Mouse (Mus musculus): ENCODE results near the gene Nmnat2.
A peak's percentile ranks its signal among the peaks of the same experiment; 100 is the strongest.
"Not testable (repeated sequence)": the region's sequence is repeated elsewhere in the genome, so short reads cannot be mapped to it uniquely, and the experiment has no call there.

The Nmnat2 gene

DNA sequence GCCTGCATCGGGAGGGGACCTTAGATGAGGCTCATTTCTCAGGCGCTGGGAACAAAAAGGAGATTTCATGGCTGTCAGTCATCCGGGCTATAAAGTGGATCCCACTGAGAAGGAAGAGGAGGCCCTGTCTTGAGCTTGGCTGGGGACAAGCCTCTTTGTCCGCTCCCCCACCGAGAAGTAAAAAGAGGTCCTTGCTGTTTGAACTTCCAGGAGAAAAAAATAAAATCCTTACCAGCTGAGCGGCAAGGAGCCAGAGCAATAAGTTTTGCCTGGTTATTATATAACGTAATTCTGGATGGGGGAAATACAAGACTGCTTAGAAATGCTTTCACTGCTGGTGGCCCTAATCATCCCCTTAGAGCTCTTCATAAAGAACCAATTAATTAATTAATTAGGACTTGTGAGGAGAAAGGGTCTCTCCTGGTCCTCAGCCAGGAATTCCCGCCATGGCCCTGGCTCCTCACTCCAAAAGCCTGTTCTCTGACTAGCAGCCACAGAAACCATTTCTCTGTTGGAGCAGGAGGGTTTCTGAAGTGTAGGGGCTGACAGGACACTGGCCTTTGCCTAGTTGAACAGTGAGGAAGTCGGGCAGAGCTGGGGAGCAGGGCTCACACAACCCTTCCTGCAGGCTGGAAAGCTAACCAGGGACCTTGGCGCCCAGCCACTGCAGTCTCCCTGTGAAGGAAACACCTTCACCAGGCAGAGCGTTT, 99.5 kb downstream of the Nmnat2 start:
- peak; percentile 81 for DNase-seq (ENCODE audit: low read depth, low spot score)

DNA sequence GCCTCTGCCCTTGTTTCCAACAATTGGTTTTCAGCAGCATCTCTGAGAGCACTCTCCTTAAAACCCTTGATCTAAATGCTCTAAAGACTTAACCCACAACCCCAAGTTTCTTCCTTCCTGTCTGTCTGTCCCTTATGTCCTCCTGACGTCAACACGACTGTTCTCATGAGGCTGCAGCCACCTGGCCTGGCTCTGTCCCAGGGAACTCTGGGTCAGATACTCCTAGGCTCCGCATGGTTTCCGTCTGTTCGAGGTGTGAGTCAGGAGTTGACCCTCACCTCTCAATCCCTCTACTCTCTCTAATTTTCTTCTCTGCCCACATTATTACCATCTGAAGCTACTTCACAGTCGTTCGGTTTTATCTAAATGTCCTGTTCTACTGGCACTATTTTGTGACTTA, 103.5 kb downstream of the Nmnat2 start:
- DNase-seq (ENCODE audit: low read depth, low spot score): no peak

DNA sequence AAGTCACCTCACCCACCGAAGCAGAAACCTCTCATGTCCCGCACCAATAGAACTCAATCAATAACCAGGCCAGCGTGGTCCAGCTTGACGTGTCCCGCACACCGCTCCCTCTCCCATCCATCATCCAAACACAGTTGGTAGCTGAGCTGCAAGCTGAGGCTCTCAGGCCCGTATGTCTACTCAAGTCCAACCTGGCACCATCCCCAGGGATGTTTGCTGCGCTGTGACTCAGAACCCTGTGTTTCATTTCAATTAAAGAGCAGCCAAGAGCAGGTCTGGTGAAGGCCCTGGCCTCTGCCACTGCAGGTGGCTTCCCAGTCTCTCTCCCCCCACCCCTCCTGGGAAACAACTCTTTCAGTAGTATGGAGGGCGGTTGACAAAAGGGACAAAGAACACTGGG, 104.8 kb downstream of the Nmnat2 start:
- DNase-seq (ENCODE audit: low read depth, low spot score): no peak

DNA sequence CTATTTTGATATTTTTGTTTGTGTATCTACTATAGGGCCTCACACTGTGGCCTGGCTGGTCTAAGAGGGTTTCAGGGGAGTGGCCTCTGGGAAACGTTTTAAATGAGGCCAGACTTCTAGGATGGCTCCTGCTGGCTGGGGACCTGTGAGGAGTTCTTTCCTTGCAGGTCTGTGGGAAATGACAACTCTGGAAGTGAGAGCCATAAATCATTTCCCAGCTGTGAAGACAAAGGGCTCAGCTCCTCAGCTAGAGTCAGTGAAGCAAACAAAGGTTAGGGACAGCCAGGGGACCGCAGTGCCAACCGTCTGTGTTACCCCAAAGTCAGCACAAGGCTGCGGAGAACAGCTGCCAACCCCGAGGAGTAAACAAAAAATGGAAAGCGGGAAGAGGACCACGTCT, 107.8 kb downstream of the Nmnat2 start:
- peak; percentile 76 for DNase-seq (ENCODE audit: low read depth, low spot score)

DNA sequence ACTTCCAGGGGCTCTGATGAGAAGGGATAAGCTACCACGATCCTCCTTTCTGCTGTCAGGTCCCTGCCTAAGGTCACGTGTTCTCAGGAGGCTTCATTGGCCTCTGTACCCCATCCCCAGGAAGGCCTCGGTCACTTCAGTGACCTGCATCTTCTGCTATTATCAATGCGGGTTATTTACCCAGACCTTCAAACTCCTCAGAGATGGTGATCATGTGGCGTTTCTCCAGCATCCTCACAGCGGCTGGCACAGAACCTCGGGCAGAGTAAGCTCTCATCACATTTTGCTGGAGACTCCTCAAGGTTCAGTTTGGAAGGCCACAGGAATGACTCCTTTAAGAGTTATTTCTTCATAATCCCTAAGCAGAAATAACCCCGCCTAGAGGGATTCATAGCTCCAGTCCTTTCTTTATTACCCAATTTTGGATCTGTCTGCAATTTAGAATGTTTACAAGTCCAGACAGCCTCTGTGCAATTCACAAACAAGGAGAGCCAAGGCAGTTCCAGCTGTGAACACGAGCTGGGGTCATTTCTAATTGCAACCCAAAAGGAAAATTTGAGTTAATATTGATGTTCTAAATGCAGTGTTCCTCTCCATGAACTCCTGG, 110.1 kb downstream of the Nmnat2 start:
- DNase-seq (ENCODE audit: low read depth, low spot score): no peak

DNA sequence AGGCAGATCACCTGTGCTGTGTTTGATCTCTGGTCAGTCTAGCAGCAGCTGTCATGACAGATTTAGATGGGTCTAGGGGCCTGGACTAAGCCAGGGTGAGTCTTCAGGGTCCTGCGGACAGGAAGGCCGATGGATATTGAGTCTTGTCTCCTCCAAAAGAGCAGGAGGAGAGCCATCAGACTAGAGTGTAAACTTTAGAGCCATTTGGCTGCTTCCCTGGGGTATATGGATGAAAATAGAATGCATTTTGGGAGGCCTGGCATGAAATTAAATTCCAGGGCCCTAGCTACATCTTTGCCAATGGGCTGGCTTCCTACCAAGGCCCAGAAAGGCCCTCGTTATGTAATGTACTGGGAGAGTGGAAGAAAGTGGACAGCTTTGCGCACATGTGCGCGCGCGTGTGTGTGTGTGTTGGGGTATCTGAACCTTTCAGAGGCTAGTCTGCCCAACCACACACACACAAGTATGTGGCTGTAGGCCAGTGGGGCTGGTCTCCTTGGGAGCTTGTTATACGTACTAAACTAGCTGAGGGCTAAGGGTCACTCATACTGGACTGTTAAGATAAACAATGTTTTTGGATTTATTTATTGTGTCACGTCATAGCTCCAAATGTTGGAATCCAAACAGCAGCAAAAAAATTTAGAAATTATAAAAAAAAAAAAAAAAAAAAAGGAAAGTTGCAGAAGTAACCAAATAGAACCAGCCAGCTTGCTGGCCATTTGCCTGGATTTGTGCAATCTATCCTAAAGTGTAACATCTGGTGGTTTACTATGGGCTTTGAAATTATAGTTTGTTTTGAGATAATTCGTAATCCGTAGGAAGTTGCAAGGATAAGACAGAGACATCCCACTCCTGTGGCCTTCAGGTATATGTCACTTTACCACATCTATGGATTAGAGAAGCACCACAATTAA, 110.9 kb downstream of the Nmnat2 start:
- no peak for DNase-seq (ENCODE audit: low read depth, low spot score)

DNA sequence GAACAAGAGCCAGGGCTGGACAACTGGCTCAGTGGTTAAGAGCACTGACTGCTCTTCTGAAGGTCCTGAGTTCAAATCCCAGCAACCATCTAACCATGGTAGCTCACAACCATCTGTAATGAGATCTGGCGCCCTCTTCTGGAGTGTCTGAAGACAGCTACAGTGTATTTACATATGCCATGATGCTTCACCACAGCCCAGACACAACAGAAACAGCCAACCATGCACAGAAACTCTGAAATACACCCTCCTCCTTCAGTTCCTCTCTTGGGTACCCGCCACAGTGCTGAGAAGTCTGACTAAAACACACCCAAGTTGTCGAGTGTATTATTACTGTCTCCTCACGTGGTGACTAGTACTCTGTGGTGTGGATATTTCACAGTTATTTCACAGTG, 111.6 kb downstream of the Nmnat2 start:
- no peak for DNase-seq (ENCODE audit: low read depth, low spot score)

DNA sequence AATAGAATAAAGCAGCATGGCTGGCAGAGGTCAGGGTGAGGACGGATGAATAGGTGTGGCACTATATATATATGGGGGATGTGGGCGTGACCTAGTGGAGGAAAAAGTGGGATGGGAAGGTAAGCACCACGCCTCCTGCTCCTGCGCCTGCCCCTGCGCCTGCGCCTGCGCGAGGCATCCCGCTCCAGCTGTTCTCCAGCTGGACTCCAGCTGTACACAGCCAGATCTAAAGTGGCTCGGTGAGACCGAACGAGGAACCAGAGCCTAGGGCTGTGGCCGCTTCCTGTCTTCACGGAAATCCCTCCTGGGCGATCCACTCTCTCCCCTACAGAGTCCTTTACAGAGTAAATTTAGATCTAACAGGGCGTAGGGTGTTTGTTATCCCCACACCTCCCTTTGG, 116.8 kb downstream of the Nmnat2 start:
- DNase-seq (ENCODE audit: low read depth, low spot score): peak; percentile 58

DNA sequence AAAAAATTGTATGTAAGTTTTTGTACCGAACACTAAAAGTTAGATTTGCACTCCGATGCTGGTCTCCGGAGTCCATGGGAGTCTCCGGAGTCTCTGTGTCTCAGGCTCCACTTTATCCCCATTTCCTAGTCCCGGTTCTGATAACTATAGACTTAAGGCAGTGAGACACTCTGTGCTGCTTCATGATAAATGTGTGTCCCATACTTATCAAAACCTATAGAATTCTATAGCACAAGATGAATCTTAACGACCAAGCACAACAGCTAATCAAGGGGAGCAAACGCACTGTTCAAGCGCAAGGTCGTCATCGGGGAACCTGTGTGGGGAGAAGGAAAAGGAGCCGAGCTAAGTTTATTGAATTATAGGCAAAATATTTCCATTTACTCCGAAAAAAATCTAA, 117.2 kb downstream of the Nmnat2 start:
- DNase-seq (ENCODE audit: low read depth, low spot score): no peak

DNA sequence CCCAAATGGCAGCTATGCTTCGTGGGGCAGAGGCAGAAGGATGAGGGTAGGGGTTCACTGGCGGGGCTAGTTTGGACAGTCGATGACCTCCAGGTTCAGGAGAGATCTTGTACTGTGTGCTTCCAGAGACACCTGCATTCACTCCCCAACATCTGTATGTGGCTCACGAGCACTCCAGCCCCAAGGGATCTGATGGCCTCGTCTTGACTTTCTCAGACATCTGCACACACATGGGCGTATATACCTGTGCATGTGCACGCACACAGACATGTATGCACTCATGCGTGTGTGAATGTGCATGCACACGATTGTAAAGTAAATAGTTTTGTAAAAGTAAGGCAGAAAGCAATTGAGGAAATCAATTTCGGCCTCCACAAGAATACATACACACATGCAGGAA, 117.9 kb downstream of the Nmnat2 start:
- DNase-seq (ENCODE audit: low read depth, low spot score): no peak

DNA sequence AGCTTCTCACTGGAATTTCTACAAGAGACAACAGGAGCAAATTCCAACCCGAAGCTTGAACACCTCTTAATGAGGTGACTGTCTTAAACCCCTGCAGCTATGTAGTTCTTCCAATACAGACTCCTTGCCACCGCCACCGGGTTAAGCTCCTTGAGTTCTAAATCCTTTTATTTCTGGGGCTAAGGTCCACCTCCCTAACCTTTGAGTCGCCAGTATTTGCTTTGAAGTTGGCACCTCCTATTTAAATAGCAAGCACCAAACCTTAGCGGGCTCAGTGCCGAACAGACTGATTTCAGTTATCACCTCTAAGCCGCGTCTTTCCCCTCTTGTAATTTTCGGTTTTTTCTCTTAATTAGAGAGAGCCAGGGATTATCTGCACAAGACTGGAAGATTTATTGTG, 118.6 kb downstream of the Nmnat2 start:
- no peak for DNase-seq (ENCODE audit: low read depth, low spot score)

DNA sequence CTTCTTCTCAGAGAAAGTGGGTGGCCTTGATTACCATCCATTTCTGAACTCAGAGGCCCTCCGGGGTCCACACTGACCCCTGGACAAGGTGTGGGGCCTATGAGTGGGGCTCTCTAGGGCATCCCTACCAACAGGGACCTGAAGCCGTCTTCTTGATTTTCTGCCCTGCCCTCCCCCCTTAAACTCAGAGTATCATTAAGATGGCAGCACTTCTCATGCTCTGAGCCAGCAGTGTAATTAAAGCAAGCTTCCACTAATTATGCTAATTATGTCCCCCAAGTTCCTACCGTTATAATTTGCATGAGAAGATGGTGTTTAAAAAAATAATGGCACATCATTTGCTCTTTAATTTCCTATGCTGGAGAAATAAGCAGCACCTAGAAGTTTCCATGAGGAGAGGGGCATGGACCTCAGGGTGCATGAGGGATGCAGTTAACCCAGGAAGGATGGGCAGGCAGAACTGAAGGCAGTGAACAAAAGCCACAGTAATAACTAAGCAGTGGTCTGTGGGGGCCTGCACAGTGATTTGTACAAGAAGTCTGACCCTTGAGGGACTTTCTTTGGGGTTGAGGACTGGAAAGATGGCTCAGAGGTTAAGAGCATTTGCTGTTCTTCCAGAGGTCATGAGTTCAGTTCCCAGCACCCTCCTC, 120.4 kb downstream of the Nmnat2 start:
- DNase-seq (ENCODE audit: low read depth, low spot score): no peak

DNA sequence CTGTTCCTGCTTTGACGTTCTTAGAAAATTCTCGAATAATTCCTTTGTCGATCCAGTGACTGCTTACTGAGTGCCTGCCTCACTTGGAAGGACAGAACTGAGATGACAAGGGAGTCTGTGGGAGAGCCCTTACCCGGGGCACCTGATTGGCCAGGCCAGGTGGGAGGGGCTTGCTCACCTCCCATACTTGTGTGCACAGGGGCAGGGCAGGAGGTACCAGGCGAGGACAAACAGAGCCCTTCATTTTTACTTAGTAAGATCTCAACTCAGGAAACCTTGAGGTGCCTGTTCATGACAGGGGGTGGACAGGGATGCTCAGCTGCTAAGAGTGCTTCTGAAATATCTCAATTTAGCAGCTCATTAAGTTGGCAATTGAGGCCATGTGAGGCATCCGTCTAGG, 121.2 kb downstream of the Nmnat2 start:
- DNase-seq (ENCODE audit: low read depth, low spot score): no peak

DNA sequence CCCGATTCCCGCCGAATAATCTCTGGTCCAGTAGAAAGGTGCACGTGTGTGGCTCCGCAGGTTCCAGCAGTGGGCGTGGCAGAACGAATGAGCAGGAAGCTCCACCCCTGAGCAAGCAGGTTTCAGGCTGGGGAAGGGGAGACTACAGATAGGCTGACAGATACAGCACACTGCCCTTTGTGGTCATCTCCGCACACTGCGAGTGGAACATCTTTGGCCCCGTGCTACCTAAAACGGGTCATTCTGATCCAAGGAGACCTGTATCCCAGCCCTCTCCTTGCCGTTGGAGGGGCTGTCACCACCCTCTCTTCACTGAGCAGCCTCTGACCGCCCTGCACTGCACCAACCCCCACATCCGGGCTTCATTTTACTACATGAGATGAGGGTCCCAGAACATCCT, 128.4 kb downstream of the Nmnat2 start:
- DNase-seq (ENCODE audit: low read depth, low spot score): not testable (repeated sequence)

DNA sequence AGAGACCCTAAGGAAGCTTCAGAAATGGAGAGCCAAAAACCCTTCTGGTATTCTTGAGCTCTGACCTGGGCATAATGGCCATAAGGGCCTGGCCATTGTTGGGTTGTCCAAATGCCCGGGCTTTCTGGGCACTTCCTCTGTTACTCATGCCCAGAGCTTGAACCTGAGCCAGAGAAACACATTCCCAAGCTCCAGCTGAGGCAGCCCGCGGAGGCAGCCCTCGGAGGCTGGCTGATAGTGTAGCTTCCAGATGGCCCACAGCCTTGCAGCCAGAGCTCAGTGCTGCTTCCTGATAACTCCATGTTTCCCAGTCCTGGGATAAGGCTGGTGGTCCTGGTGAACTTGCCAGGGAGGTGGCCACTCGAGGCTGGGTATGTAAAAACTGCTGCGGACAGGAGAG, 129.4 kb downstream of the Nmnat2 start:
- DNase-seq (ENCODE audit: low read depth, low spot score): no peak

DNA sequence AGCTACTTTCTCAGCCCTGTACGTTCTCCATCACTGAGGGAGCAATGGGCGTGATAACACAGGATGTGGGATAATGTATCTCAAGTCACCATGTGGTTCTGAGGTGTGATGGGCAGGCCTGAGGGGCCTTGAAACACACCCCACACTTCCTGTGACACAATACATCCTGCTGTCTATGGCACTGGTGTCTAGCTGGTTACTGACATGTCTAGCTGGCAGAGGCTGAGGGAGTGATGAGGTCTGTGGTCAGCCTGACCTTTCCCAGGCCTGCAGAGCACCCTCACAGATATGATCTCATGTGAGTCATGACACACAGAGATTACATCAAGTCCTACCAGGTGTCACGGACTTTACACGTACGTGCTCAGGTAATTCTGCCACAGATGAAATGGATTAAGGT, 130.4 kb downstream of the Nmnat2 start:
- DNase-seq (ENCODE audit: low read depth, low spot score): no peak

DNA sequence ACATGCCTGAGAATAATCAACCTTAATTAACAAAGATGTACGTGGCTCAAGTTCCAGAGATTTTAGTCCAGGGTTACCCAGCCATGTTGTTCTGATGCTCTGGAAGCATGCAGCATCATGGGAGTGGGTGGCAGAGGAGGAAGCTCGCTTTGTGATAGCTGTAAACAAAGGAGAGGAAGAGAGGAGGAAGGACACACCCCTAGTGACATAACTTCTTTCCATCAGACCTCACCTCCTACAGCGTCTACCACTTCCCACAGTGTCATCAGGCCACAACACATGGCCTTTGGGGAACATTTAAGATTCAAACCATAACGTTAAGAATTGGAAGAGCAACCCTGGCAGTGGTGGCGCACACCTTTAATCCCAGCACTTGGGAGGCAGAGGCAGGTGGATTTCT, 133.0 kb downstream of the Nmnat2 start:
- no peak for DNase-seq (ENCODE audit: low read depth, low spot score)

DNA sequence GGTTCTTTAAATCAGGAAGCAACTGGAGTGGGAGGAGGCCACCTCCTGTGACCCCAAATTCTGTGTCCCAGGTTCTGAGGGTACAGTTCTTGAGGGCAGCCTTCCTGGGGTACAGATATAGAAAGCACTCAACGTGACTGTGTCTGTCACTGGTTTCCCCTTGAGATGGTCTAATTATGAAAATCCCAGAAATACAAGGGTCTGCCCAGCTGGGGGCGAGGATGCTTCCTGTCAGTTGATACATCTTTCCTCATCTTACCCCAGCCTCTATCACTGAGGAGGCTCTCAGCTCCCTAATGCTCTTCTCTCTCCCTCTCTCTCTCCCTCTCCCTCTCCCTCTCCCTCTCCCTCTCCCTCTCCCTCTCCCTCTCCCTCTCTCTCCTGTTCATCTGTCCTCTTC, 135.3 kb downstream of the Nmnat2 start:
- no peak for DNase-seq (ENCODE audit: low read depth, low spot score)

DNA sequence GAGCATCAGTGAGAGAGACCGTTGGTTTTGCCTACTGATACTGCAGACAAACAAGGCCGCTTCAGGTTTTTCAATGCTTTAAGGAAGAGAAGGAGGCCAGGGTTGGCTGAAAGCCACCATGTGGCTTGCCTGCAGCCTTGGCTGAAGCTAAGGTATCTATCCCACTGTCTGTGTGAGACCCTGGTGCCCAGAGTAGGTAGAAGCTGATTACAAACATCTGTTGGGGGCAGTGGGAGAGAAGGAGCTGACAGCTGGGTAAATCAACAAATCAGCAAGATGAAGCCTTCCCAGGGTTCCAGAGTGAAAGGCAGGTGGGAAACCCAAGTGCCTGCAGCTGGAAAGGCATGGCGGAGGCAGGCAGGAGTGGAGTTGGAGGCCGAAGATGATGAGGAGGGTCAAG, 136.0 kb downstream of the Nmnat2 start:
- DNase-seq (ENCODE audit: low read depth, low spot score): no peak

DNA sequence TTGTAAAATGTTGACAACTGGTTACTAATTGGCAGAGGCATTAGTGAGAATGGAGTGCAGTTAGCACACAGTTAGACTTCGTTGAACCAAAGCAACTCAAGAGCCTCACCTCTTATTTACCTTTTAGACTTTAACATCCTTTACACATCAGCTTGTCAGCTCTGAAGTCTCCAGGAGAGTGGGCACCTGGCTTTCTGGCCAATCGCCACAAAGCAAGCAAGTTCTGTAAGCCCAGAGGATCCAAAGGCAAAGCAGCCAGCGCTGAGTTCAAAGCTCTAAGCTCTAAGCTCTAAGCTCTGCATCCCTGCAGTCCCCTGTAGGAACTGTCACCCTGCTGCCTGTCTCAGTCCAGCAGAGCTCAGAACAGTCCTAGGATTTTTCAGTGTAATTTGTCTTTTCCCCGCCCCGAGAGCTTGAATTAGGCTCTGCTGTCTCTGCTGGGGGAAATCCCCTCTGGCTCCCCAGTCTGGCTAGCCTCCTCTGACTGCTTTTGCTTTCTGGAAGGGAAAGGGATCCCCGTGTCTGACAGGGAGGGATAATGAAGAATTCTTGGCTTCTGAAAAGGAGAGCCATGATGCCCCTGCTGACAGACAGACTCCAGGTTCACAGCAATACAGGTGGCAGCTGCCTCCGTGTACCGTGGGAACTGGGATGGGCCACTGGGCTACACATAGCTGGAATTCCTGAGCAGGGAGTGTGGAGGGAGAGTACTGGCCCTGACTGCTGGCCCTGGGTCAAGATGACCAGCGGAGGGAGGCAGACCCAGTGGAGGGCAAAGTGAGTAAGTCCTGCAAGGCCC, 136.8 kb downstream of the Nmnat2 start:
- peak; percentile 61 for DNase-seq (ENCODE audit: low read depth, low spot score)

DNA sequence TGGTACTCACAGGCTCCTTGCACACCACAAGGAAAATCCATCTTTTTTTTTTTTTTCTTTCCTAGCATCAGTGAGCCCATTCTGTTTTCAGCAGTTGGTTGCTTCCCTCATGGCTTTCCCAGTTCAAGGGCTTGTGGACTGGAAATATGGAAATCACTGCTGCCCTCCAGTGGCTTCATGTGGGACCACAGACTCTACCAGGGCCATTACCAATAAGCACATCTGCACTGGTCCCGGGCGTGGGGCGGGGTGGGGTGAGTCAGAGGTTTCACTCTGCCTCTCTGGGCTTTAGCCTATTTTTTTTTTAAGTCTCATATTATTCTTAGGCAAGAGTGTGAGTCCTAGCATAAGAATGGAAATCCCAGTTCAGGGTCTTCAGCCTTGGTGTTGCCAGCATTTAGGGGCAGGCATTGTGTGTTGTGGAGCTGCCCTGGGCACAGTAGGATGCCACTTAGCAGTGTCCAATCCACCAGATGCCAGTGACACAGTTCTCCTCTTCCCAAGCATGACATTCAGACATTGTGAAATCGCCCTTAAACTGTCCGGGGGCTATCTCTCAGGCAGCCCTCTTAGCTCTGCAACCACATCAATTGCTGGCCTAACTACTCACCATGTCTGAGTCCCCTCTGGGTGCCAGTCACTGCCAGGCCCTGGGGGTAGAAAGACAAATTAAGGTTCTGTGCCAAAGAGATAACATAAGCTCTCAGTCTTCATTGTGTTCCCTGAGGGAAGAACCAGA, 137.6 kb downstream of the Nmnat2 start:
- DNase-seq (ENCODE audit: low read depth, low spot score): peak; percentile 85

All from mesoderm, embryonic 11.5 days (tissue).